Mouse (Mus musculus): Measurements from ENCODE around the gene Slc38a3. TPM values are rescaled to one million over a fixed set of nuclear protein-coding genes. Genes with fewer than 3 reads are reported as not detected.
"Not testable (repeated sequence)": the region's sequence is repeated elsewhere in the genome, so short reads cannot be mapped to it uniquely, and the experiment has no call there.

Slc38a3 gene
- polyA plus RNA-seq, 1 experiment from 2014 or later: 2.9 TPM

DNA sequence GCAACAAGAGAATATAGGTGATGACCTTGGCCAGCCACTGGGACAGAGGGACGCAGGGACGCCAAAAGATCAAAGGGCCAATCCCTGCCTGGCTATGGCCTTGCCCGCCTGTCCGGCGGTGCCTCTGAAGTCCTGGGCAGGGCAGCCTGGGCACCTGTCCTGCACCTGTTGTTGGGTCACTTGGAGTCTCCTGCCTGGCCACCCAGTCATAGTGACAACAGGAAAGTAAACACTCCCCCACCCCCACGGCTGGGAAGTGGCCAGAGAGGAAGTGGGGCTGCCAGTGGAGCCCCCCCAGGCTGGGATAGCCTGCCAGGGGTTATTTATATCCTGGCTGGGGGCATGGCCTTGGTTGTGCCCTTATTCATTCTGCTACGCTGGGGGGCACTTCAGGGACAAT lies 25.3 kb upstream of the Slc38a3 start:
- peaks cover 65% of the 10 kb centered on the region for H3K4me1 ChIP-seq (replicated peaks)
- ATAC-seq (ENCODE audit: insufficient number of reproducible peaks, low FRiP score): no peak
- no peaks in the 10 kb centered on the region for H3K9me3 ChIP-seq (replicated peaks)
- H3K27me3 ChIP-seq (replicated peaks): no peaks in the 10 kb centered on the region
- no peak overlapping the region for H3K4me3 ChIP-seq
- H3K36me3 ChIP-seq: peaks cover 4% of the 10 kb centered on the region; the same call in 1 of the 2 replicates
- no peak overlapping the region for H3K9ac ChIP-seq
- H3K27ac ChIP-seq (ENCODE audit: poor library complexity, severe bottlenecking): no peak overlapping the region
- H3K4me2 ChIP-seq: no peak overlapping the region
- 68% methylated on average over 7 of the region's 7 CpGs for WGBS

- no peak overlapping the region for H3K9ac ChIP-seq
- no peaks in the 10 kb centered on the region for H3K9me3 ChIP-seq (replicated peaks)
- no peaks in the 10 kb centered on the region for H3K27me3 ChIP-seq (replicated peaks)
- H3K4me2 ChIP-seq: no peak overlapping the region
- peaks cover 54% of the 10 kb centered on the region for H3K4me1 ChIP-seq (replicated peaks)
- no peak for ATAC-seq (ENCODE audit: insufficient number of reproducible peaks, low FRiP score)
- no peak overlapping the region for H3K4me3 ChIP-seq
- 60% methylated on average over 4 of the region's 4 CpGs for WGBS
- no peak overlapping the region for H3K27ac ChIP-seq (ENCODE audit: poor library complexity, severe bottlenecking)
- peaks cover 4% of the 10 kb centered on the region; the same call in 1 of the 2 replicates for H3K36me3 ChIP-seq
These were observed 24.2 kb upstream of the Slc38a3 start for GRCm38 (mm10) chr9:107693433-107693987.

- no peak for ATAC-seq (ENCODE audit: insufficient number of reproducible peaks, low FRiP score)
- WGBS: 71% methylated on average over 5 of the region's 5 CpGs
- no peak overlapping the region for H3K9ac ChIP-seq
- H3K9me3 ChIP-seq (replicated peaks): no peaks in the 10 kb centered on the region
- H3K27me3 ChIP-seq (replicated peaks): no peaks in the 10 kb centered on the region
- H3K4me2 ChIP-seq: no peak overlapping the region
- H3K4me3 ChIP-seq: no peak overlapping the region
- no peak overlapping the region for H3K27ac ChIP-seq (ENCODE audit: poor library complexity, severe bottlenecking)
- peaks cover 4% of the 10 kb centered on the region; the same call in 1 of the 2 replicates for H3K36me3 ChIP-seq
- peaks cover 47% of the 10 kb centered on the region for H3K4me1 ChIP-seq (replicated peaks)
These were observed 23.5 kb upstream of the Slc38a3 start for GRCm38 (mm10) chr9:107692785-107693184.

GRCm38 (mm10) chr9:107690391-107690790 lies 21.1 kb upstream of the Slc38a3 start:
- H3K9me3 ChIP-seq (replicated peaks): no peaks in the 10 kb centered on the region
- 74% methylated on average over 8 of the region's 8 CpGs for WGBS
- H3K36me3 ChIP-seq: peaks cover 4% of the 10 kb centered on the region; the same call in 1 of the 2 replicates
- H3K4me3 ChIP-seq: no peak overlapping the region
- H3K4me1 ChIP-seq (replicated peaks): peaks cover 38% of the 10 kb centered on the region
- no peak overlapping the region for H3K4me2 ChIP-seq
- H3K27me3 ChIP-seq (replicated peaks): no peaks in the 10 kb centered on the region
- no peak overlapping the region for H3K9ac ChIP-seq
- H3K27ac ChIP-seq (ENCODE audit: poor library complexity, severe bottlenecking): no peak overlapping the region
- no peak for ATAC-seq (ENCODE audit: insufficient number of reproducible peaks, low FRiP score)

DNA sequence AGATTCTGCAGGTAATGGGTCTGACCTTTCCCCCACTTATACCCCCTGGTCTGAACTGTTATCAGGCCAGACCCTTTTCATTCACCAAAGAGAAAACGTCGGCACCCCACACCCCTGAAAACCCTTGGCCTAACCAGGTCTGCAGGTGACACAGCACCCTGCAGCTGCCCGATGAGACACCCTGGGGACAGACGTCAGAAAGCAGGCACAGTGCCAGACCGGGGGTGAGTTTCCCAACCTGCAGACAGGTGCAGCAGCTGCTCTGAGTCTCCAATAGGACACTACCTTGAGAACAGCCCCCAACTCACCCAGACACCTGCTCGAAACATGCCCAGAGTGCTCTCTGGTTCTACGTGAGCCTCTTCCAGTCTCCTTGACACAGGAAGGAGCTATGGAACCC lies 19.6 kb upstream of the Slc38a3 start:
- Histone ChIP-seq H3K36me3 (peaks cover 7% of the 10 kb centered on the region; the same call in 1 of the 2 replicates), H3K4me1 (replicated peaks) (peaks cover 26% of the 10 kb centered on the region), H3K27me3 (replicated peaks) (no peaks in the 10 kb centered on the region), H3K9me3 (replicated peaks) (no peaks in the 10 kb centered on the region), H3K4me2 (no peak overlapping the region), H3K9ac (no peak overlapping the region), H3K27ac (ENCODE audit: poor library complexity, severe bottlenecking) (no peak overlapping the region), H3K4me3 (no peak overlapping the region)
- ATAC-seq (ENCODE audit: insufficient number of reproducible peaks, low FRiP score): no peak
- 70% methylated on average over 7 of the region's 7 CpGs for WGBS

DNA sequence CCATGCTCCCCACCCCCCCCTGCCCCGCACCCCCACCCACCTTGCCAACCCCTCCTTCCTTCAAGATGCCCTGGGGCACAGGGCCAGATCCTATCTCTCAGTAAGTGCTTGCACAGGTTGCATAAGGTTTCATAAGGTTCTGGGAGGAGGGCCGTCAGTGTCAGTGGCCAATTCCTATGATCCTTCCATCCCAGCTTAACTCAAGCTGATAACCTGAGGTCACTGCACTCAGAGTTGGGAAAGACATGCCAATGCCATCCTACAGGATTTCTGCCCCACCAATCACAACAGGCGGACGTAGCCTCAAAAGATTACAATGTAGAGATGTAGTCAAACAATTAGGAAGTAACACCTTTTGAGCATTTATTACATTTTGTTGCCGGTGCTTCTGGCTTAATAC lies 19.1 kb upstream of the Slc38a3 start:
- Histone ChIP-seq H3K36me3 (peaks cover 7% of the 10 kb centered on the region), H3K4me2 (no peak overlapping the region), H3K4me3 (no peak overlapping the region), H3K4me1 (replicated peaks) (peaks cover 23% of the 10 kb centered on the region), H3K9ac (no peak overlapping the region), H3K27me3 (replicated peaks) (no peaks in the 10 kb centered on the region), H3K27ac (ENCODE audit: poor library complexity, severe bottlenecking) (no peak overlapping the region), H3K9me3 (replicated peaks) (no peaks in the 10 kb centered on the region)
- 71% methylated on average over 5 of the region's 5 CpGs for WGBS
- no peak for ATAC-seq (ENCODE audit: insufficient number of reproducible peaks, low FRiP score)

DNA sequence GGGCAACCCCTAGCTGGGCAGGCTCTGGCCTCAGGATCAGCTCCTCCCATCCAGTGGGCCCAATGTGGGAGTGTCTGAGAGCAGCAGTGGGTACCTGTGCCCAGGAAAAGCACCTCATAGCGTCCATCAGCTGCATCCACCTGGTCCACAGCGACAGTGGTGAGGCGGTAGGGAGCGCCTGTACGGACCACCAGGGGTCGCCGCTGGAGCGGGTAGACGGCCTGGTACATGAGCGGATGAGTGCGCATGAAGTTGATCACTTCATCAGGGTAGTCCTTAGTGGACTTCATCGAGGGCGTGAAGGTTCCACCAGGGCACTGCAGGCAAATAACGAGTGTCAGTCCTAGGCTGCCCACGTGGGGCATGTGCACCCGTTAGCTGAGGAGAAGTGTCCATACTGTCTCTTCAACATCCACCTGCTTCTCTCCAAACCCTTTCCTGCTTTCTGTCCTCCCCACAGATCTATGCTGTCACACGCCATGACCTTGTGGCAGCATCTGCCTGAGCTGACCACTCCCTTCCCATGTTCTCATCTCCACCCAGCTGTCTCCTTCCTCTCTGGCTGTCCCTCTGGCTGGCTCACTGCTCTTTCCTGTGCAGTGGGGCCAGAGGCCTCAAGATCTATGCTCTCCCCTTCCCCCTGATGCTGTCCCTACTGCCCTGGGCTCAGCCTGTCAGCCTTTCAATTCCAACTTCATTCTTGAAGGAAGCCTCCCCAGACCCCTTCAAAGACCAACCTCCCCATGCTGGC lies 16.1 kb upstream of the Slc38a3 start:
- ATAC-seq (ENCODE audit: insufficient number of reproducible peaks, low FRiP score): peak; percentile 30; the same call in 1 of the 2 replicates
- 36% methylated on average over 17 of the region's 17 CpGs for WGBS
- Histone ChIP-seq H3K4me3 (no peak overlapping the region), H3K4me2 (no peak overlapping the region), H3K36me3 (peaks cover 3% of the 10 kb centered on the region; the same call in 1 of the 2 replicates), H3K27me3 (replicated peaks) (peaks cover 3% of the 10 kb centered on the region; the same call in 1 of the 2 replicates), H3K4me1 (replicated peaks) (peaks cover 12% of the 10 kb centered on the region), H3K27ac (ENCODE audit: poor library complexity, severe bottlenecking) (no peak overlapping the region), H3K9ac (0 out of 2 replicates have a peak overlapping the region, but pooled peaks have one; percentile 21), H3K9me3 (replicated peaks) (no peaks in the 10 kb centered on the region)

DNA sequence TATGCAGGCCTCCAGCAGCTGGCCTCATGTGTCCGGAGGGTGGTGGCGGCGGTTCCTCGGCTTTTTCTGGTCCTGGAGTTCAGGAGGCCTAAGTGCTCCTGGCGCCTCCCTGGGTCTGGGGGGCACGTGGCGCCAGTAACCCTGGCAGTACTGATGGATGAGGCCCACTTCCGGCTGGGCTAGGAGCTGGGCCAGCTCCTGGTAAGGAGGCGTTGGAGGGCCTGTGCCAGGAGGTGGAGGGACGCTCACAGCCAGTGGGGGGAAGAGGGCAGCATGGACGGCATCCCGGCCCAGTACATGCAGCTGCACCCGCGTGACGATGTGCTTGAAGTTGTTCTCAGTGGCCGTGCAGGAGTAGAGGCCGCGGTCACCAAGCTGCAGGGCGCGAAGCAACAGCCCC lies 13.1 kb upstream of the Slc38a3 start:
- H3K4me3 ChIP-seq: no peak overlapping the region
- peaks cover 26% of the 10 kb centered on the region for H3K27me3 ChIP-seq (replicated peaks)
- peaks cover 3% of the 10 kb centered on the region; the same call in 1 of the 2 replicates for H3K36me3 ChIP-seq
- peaks cover 12% of the 10 kb centered on the region for H3K4me1 ChIP-seq (replicated peaks)
- H3K9me3 ChIP-seq (replicated peaks): no peaks in the 10 kb centered on the region
- no peak overlapping the region for H3K4me2 ChIP-seq
- H3K9ac ChIP-seq: no peak overlapping the region
- no peak for ATAC-seq (ENCODE audit: insufficient number of reproducible peaks, low FRiP score)
- no peak overlapping the region for H3K27ac ChIP-seq (ENCODE audit: poor library complexity, severe bottlenecking)
- 88% methylated on average over 20 of the region's 20 CpGs for WGBS

DNA sequence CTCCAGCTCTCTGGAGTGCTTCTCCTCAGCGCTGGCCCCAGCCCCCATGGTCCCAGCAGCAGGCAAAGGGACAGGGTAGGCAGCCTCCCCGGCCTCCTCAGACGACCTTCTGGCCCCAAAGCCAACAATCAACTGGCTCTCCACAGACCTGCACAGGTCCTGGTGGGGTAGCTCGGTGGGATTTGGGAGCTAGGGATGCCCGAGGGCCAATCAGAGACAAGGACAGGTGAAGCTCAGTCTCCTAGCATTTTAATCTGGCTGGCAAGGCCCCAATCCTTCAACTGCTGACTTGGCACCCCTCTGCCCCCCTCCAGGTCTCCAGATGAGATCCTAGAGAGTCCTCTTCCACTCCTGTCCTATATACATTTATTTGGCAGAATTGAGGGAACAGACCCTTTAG lies 10.2 kb upstream of the Slc38a3 start, which contains the start of gene Gnat1:
Gnat1 (minus strand) TSS at position 212 of the 400 bp plus-strand sequence.
- no peak within 1 kb of the TSS for H3K4me2 ChIP-seq
- no peak within 1 kb of the TSS for H3K27ac ChIP-seq (ENCODE audit: poor library complexity, severe bottlenecking)
- no peak within 1 kb of the TSS for H3K9ac ChIP-seq
- peaks cover 55% of the 10 kb centered on the region for H3K27me3 ChIP-seq (replicated peaks)
- 41% methylated on average over 5 of the region's 5 CpGs for WGBS
- H3K9me3 ChIP-seq (replicated peaks): no peaks in the 10 kb centered on the region
- H3K4me3 ChIP-seq: no peak within 1 kb of the TSS
- H3K4me1 ChIP-seq (replicated peaks): peaks cover 8% of the 10 kb centered on the region
- no peak for ATAC-seq (ENCODE audit: insufficient number of reproducible peaks, low FRiP score)
- H3K36me3 ChIP-seq: peaks cover under 1% of the 10 kb centered on the region; the same call in 1 of the 2 replicates

DNA sequence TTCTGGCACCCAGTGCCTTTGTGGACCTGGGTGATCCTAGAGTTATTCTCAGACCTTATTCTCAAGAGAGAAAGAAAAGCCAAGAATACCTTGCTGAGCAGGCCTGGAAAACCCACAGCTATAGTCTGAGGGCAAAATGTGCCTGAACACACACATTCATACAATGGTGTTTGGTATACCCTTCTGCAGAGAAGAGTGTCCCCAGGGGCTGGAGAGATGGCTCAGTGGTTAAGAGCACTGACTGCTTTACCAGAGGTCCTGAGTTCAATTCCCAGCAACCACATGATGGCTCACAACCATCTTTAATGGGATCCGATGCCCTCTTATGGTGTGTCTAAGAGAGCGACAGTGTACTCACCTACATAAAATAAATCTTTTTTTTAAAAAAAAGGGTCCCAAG lies 9.5 kb upstream of the Slc38a3 start:
- H3K27me3 ChIP-seq (replicated peaks): peaks cover 61% of the 10 kb centered on the region
- 84% methylated on average over 2 of the region's 2 CpGs for WGBS
- H3K4me3 ChIP-seq: no peak overlapping the region

DNA sequence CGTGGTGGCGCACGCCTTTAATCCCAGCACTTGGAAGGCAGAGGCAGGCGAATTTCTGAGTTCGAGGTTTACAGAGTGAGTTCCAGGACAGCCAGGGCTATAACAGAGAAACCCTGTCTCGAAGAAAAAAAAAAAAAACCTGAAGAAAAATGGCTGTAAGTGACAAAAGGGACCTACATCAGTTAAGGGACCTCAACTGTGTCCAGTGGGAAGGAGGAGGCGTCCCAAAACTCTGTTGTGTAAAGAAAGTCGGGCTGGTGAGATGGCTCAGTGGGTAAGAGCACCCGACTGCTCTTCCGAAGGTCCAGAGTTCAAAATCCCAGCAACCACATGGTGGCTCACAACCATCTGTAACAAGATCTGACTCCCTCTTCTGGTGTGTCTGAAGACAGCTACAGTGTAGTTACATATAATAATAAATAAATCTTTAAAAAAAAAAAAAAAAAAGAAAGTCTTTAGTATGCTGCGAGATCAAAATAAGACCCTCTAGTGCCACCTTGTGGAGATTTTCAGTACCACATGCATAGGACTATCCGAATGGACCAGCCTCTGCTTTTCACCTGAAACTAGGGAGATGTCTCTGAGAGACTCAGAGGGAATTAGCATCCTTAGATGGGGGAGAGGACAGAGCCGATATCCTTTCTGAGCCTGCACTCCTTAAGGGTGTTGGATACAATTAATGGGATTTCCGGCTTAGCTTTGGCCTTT lies 8.6 kb upstream of the Slc38a3 start:
- not testable (repeated sequence) for H3K4me1 ChIP-seq (replicated peaks); H3K27ac ChIP-seq (ENCODE audit: poor library complexity, severe bottlenecking); H3K9ac ChIP-seq; H3K9me3 ChIP-seq (replicated peaks); ATAC-seq (ENCODE audit: insufficient number of reproducible peaks, low FRiP score); H3K36me3 ChIP-seq; H3K4me3 ChIP-seq; H3K4me2 ChIP-seq
- peaks cover 65% of the 10 kb centered on the region for H3K27me3 ChIP-seq (replicated peaks)
- WGBS: 34% methylated on average over 14 of the region's 14 CpGs

More for the DNA sequence above, 9.5 kb upstream of the Slc38a3 start:
- Histone ChIP-seq H3K27ac (ENCODE audit: poor library complexity, severe bottlenecking) (no peak overlapping the region), H3K4me1 (replicated peaks) (peaks cover 8% of the 10 kb centered on the region), H3K9ac (no peak overlapping the region), H3K9me3 (replicated peaks) (no peaks in the 10 kb centered on the region), H3K4me2 (no peak overlapping the region), H3K36me3 (no peaks in the 10 kb centered on the region; the same call in 1 of the 2 replicates)
- no peak for ATAC-seq (ENCODE audit: insufficient number of reproducible peaks, low FRiP score)

Measured in heart, embryonic 12.5 days (tissue).